Mouse (Mus musculus): Measurements from ENCODE around the gene Msi2.

DNA sequence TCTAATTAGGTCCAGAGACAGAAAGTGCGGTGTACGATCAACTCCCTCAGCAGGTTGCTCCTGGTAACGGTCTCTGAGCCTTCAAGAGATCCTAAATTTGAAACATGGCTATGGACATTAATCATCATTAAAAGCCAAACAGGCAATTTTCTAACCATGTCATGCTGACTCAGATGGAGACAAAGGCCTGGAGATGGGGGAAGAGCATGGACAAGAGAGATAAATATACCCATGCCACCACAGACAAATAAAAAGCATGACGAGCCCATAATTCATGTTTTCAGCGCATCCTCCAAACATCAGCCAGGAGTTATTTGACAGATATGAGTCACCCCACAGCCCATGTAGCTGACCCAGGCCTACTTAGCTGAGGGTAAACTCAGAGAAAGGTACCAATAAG lies 145.3 kb downstream of the Msi2 start:
- TF ChIP-seq POLR2A (IDR thresholded peaks at IDR 0.05; ENCODE audit: borderline replicate concordance, control insufficient read depth, low read depth, low read length), result no peak
- TF ChIP-seq CTCF (IDR thresholded peaks at IDR 0.05; ENCODE audit: control insufficient read depth, insufficient read depth, low read length), result no peak
